Mouse (Mus musculus) testis, adult 2 months (tissue): Measurements from ENCODE around the gene Cpne9. TPM values are rescaled to one million over a fixed set of nuclear protein-coding genes. Genes with fewer than 3 reads are reported as not detected.

Experiments used
- H3K27ac ChIP-seq: fragments of 200-500 bp; 2 replicates; pipeline ENCODE4 v1.5.1; 2012; ENCODE audit warnings: low read depth, low read length; ENCODE audit not compliant: control insufficient read depth, insufficient read depth
- H3K27me3 ChIP-seq: fragments of 200-500 bp; 2 replicates; pipeline ENCODE4 v1.6.1; 2012; ENCODE audit warnings: mild to moderate bottlenecking, low read length, moderate library complexity; ENCODE audit not compliant: control insufficient read depth, insufficient read depth
- H3K36me3 ChIP-seq: fragments of 200-500 bp; 2 replicates; pipeline ENCODE4 v1.6.1; 2012; ENCODE audit warnings: mild to moderate bottlenecking, low read length; ENCODE audit not compliant: control insufficient read depth, insufficient read depth
- H3K4me1 ChIP-seq: fragments of 200-500 bp; 2 replicates; pipeline ENCODE4 v1.6.1; 2012; ENCODE audit warnings: low read length; ENCODE audit not compliant: control insufficient read depth, insufficient read depth
- H3K4me3 ChIP-seq: fragments of 200-500 bp; 2 replicates; pipeline ENCODE4 v1.5.1; 2012; ENCODE audit warnings: low read depth, mild to moderate bottlenecking, low read length, moderate library complexity, mixed read lengths; ENCODE audit not compliant: control insufficient read depth
- CTCF ChIP-seq: fragments of 200-500 bp; IDR thresholded peaks from 2 replicates; pipeline ENCODE4 v1.5.1; 2012; ENCODE audit warnings: low read depth, mild to moderate bottlenecking, inconsistent platforms, low read length, moderate library complexity; ENCODE audit not compliant: control insufficient read depth, insufficient read depth, insufficient replicate concordance
- POLR2A ChIP-seq: fragments of 200-500 bp; IDR thresholded peaks from 2 replicates; pipeline ENCODE4 v1.6.1; 2012; ENCODE audit warnings: low read depth, mild to moderate bottlenecking, inconsistent platforms, low read length, moderate library complexity; ENCODE audit not compliant: control insufficient read depth
- polyA plus RNA-seq: library from polyadenylated mRNA; depleted of rRNA; stranded (reverse); fragments of >200 nt; gene quantifications from 2 replicates; pipeline ENCODE4 v1.2.3, GENCODE M21; 2012

Gene Cpne9
- polyA plus RNA-seq, 1 experiment: 0.58 TPM

DNA sequence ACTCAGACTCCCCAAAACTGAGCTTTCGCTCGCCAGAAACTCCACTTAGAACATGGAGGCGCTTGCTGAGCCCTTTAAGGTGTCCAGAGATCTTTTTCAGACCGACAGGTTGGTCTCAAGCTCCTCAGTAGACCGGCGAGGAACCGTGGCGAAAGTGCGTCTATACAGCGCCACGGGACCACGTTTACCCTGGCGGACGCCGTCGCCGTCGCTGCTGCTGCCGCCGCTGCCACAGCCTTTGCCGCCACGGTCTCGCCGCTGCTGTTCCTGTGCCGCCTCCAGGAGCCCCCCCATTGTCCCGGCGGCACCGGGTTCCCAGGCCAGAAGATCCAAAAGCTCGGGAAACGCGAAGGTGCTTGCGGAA lies 24.9 kb downstream of the Cpne9 start, which contains the start of gene Brpf1:
Brpf1 (plus strand) TSS at position 152 of the 364 bp plus-strand sequence.
- TF ChIP-seq CTCF: no peak
- TF ChIP-seq POLR2A: peak; percentile 57
- Histone ChIP-seq H3K27ac (peak within 1 kb of the TSS; percentile 100), H3K36me3 (no peaks in the 10 kb centered on the region), H3K27me3 (no peaks in the 10 kb centered on the region), H3K4me3 (peak within 1 kb of the TSS; percentile 98), H3K4me1 (peaks cover 2% of the 10 kb centered on the region; the same call in 1 of the 2 replicates)

DNA sequence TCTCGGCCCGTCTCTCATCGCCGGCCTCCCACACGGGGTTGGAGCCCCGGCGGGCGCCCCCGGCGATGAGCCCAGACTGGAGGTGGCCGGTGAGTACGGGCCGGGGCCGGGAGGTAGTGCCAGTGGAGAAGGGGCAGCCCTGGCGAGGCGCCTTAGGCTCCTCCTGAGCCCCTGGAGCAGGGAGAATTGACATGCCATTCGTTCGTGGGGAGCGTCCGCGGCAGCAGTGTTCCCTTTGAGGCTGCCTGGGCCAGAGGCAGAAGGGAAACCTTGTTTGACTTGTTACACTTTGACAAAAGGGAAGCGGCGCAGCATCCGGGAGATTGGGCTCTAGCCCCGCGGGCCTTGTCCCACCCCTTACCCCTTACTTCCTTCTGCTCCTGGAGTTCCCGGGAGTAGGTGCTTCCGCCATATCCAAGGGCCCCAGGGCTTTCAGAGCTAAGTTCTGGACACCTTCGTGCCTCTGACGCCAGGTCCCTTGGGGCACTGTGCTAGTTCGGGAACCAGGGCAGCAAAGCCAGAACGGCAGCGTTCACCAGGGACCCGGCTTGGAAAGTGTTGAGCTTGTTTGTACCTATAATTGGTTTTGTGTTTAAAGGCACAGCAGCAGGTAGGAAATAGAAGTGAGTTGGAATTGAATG lies 25.5 kb downstream of the Cpne9 start:
- Histone ChIP-seq H3K27me3 (no peaks in the 10 kb centered on the region), H3K4me1 (peaks cover 2% of the 10 kb centered on the region; the same call in 1 of the 2 replicates), H3K27ac (peak overlapping the region; percentile 100), H3K36me3 (no peaks in the 10 kb centered on the region), H3K4me3 (peak overlapping the region; percentile 98)
- TF ChIP-seq CTCF (no peak), POLR2A (no peak)

GRCm38 (mm10) chr6:113308141-113308540 lies 26.0 kb downstream of the Cpne9 start:
- Histone ChIP-seq H3K36me3 (no peaks in the 10 kb centered on the region), H3K4me1 (peaks cover 2% of the 10 kb centered on the region; the same call in 1 of the 2 replicates), H3K27ac (peak overlapping the region; percentile 33; the same call in 1 of the 2 replicates), H3K27me3 (no peaks in the 10 kb centered on the region), H3K4me3 (peak overlapping the region; percentile 98)
- no peak for TF ChIP-seq POLR2A
- no peak for TF ChIP-seq CTCF

- TF ChIP-seq POLR2A (no peak), CTCF (no peak)
- Histone ChIP-seq H3K36me3 (peaks cover 7% of the 10 kb centered on the region), H3K4me3 (no peak overlapping the region), H3K4me1 (no peaks in the 10 kb centered on the region), H3K27ac (no peak overlapping the region), H3K27me3 (no peaks in the 10 kb centered on the region)
Observed at GRCm38 (mm10) chr6:113315972-113316371, 33.9 kb downstream of the Cpne9 start.

- Histone ChIP-seq H3K27ac (peak within 1 kb of the TSS; percentile 97), H3K4me1 (no peaks in the 10 kb centered on the region; the same call in 1 of the 2 replicates), H3K36me3 (no peaks in the 10 kb centered on the region; the same call in 1 of the 2 replicates), H3K4me3 (peak within 1 kb of the TSS; percentile 95), H3K27me3 (no peaks in the 10 kb centered on the region)
- peak; percentile 97 for TF ChIP-seq POLR2A
- no peak for TF ChIP-seq CTCF
Observed at GRCm38 (mm10) chr6:113326533-113327315, 44.6 kb downstream of the Cpne9 start, which contains the start of gene Ogg1. Ogg1 (plus strand) TSS chr6:113326972.

GRCm38 (mm10) chr6:113329396-113329795 lies 47.3 kb downstream of the Cpne9 start:
- peaks cover 2% of the 10 kb centered on the region; the same call in 1 of the 2 replicates for H3K36me3 ChIP-seq

DNA sequence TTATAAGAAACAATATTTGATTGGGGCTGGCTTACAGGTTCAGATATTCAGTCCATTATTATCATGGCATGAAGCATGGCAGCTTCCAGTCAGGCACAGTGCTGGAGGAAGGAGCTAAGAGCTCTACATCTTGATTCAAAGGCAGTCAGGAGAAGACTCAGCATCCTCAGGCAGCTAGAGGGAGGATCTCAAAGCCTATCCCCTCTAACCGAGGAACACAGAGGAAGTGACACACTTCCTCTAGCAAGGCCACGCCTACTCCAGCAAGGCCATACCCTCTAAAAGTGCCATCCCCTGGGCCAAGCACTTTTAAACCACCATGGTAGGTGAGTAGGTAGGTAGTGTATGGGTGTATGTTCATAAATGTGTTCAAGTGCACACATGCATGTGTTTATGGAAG lies 48.4 kb downstream of the Cpne9 start:
- no peak overlapping the region for H3K27ac ChIP-seq
- no peaks in the 10 kb centered on the region for H3K27me3 ChIP-seq
- TF ChIP-seq CTCF: no peak
- no peak for TF ChIP-seq POLR2A
- no peak overlapping the region for H3K4me3 ChIP-seq
- peaks cover 3% of the 10 kb centered on the region for H3K36me3 ChIP-seq
- H3K4me1 ChIP-seq: no peaks in the 10 kb centered on the region; the same call in 1 of the 2 replicates

More at GRCm38 (mm10) chr6:113329396-113329795, 47.3 kb downstream of the Cpne9 start:
- Histone ChIP-seq H3K27me3 (no peaks in the 10 kb centered on the region), H3K4me1 (no peaks in the 10 kb centered on the region; the same call in 1 of the 2 replicates), H3K4me3 (no peak overlapping the region), H3K27ac (no peak overlapping the region)
- TF ChIP-seq POLR2A (no peak), CTCF (no peak)
